Mouse (Mus musculus): Measurements from ENCODE around the gene Kank1. TPM values are rescaled to one million over a fixed set of nuclear protein-coding genes. Genes with fewer than 3 reads are reported as not detected.
"Not testable (repeated sequence)": the region's sequence is repeated elsewhere in the genome, so short reads cannot be mapped to it uniquely, and the experiment has no call there.

Kank1 gene
- polyA plus RNA-seq, 1 experiment from 2014 or later, result 26.6 TPM

DNA sequence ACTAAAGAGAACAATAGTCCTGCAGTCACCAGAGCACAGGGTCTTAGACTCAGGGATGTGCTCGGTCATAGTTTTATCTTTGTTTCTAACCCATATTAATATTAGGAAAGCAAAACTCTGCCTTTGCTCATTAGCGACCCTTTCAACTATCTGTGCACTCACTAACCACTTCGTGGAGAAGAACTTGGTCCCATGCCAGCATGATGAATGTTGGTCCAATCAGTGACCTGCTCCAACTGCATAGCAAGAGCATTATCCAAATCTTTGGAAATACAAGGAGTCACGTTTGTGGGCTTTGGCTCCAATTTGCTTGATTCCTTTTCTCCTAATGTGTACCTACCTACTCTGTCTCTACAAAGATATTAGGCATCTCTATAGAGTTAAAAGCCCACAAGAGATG lies 204.0 kb downstream of the Kank1 start:
- H3K27ac ChIP-seq (replicated peaks), result no peak overlapping the region
- H3K9ac ChIP-seq, result no peak overlapping the region
- H3K4me1 ChIP-seq, result peaks cover 10% of the 10 kb centered on the region
- no peaks in the 10 kb centered on the region for H3K9me3 ChIP-seq (replicated peaks)
- H3K36me3 ChIP-seq, result no peaks in the 10 kb centered on the region
- H3K4me2 ChIP-seq (replicated peaks), result no peak overlapping the region
- no peak for ATAC-seq (ENCODE audit: insufficient number of reproducible peaks, low FRiP score, low TSS enrichment, low read depth)
- H3K4me3 ChIP-seq (replicated peaks), result no peak overlapping the region
- H3K27me3 ChIP-seq, result no peaks in the 10 kb centered on the region
- 70% methylated on average over 4 of the region's 4 CpGs for WGBS

- no peak overlapping the region for H3K9ac ChIP-seq
- no peak overlapping the region for H3K27ac ChIP-seq (replicated peaks)
- WGBS, result 22% methylated on average over 7 of the region's 7 CpGs
- H3K27me3 ChIP-seq, result no peaks in the 10 kb centered on the region; the same call in 1 of the 2 replicates
- H3K4me1 ChIP-seq, result no peaks in the 10 kb centered on the region
- no peaks in the 10 kb centered on the region for H3K9me3 ChIP-seq (replicated peaks)
- H3K36me3 ChIP-seq, result no peaks in the 10 kb centered on the region
- H3K4me2 ChIP-seq (replicated peaks), result no peak overlapping the region
- no peak for ATAC-seq (ENCODE audit: insufficient number of reproducible peaks, low FRiP score, low TSS enrichment, low read depth)
- no peak overlapping the region for H3K4me3 ChIP-seq (replicated peaks)
Measured at GRCm38 (mm10) chr19:25445054-25445453, 208.3 kb downstream of the Kank1 start.

DNA sequence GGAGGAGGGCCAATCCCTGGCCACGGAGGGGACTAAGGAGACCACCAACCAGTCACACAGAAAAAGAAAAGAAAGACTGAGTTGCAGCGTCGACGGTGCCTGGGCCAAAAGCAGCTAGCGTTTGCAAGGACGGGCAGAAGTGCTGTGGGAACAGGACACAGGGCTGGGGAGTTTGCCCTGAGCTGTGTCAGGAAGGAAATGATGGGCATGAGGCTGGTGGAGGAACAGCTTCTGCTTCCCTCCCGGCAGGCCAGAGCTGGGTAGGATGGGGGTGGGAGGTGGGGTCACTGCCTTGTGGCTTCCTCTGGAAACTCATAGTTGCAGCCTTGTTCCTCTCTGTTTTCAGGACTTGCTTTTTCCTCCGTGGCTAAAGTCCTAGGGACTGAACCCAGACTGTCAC lies 209.1 kb downstream of the Kank1 start:
- no peak for ATAC-seq (ENCODE audit: insufficient number of reproducible peaks, low FRiP score, low TSS enrichment, low read depth)
- no peaks in the 10 kb centered on the region for H3K4me1 ChIP-seq
- no peaks in the 10 kb centered on the region for H3K9me3 ChIP-seq (replicated peaks)
- 62% methylated on average over 8 of the region's 8 CpGs for WGBS
- H3K9ac ChIP-seq, result no peak overlapping the region
- no peaks in the 10 kb centered on the region; the same call in 1 of the 2 replicates for H3K27me3 ChIP-seq
- H3K36me3 ChIP-seq, result no peaks in the 10 kb centered on the region
- no peak overlapping the region for H3K4me3 ChIP-seq (replicated peaks)
- H3K4me2 ChIP-seq (replicated peaks), result no peak overlapping the region
- H3K27ac ChIP-seq (replicated peaks), result no peak overlapping the region

DNA sequence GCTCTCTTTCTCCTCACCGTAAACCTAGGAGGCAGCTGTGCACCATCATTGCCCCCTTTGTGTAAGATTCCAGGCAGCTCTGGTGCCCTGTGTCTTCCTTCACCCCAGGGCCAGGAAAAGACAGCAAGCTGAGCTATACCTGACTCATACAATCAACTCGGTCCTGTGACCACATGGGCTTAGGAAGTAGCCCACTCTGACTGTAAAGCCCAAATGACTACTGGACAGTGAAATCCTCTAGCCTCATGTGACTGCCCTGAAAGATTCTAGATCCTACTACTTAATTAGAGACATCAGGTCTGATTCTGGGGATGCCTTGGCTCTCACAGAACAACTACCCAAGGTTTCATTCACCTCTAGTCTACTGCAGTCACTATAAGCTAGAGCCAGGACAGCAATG lies 209.9 kb downstream of the Kank1 start:
- no peaks in the 10 kb centered on the region for H3K36me3 ChIP-seq
- H3K4me2 ChIP-seq (replicated peaks), result no peak overlapping the region
- H3K4me3 ChIP-seq (replicated peaks), result no peak overlapping the region
- H3K4me1 ChIP-seq, result no peaks in the 10 kb centered on the region
- no peaks in the 10 kb centered on the region for H3K9me3 ChIP-seq (replicated peaks)
- WGBS, result 70% methylated on average over 2 of the region's 2 CpGs
- no peak for ATAC-seq (ENCODE audit: insufficient number of reproducible peaks, low FRiP score, low TSS enrichment, low read depth)
- H3K9ac ChIP-seq, result no peak overlapping the region
- H3K27ac ChIP-seq (replicated peaks), result no peak overlapping the region
- H3K27me3 ChIP-seq, result no peaks in the 10 kb centered on the region; the same call in 1 of the 2 replicates

DNA sequence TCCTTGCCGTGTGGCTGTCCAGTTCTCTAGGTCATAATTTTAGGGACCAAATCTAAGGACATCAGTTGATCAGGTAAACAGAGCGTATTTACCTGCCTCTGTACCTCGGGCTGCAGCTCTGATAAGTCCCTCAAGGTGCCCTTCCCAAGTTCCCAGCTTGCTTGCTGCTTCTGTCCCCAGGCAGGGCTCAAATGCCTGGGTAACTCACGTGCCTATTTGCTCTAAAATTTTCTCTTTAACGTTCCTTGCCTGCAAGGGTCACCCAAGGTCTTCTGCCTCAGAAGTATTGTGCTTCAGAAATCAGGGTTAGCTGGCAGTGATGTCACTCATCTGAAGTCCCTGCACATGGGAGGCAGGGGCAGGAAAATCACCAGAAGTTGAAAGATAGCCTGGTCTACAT lies 210.6 kb downstream of the Kank1 start:
- no peak overlapping the region for H3K4me3 ChIP-seq (replicated peaks)
- H3K27me3 ChIP-seq, result no peaks in the 10 kb centered on the region; the same call in 1 of the 2 replicates
- no peaks in the 10 kb centered on the region for H3K4me1 ChIP-seq
- 53% methylated on average over 5 of the region's 5 CpGs for WGBS
- no peak for ATAC-seq (ENCODE audit: insufficient number of reproducible peaks, low FRiP score, low TSS enrichment, low read depth)
- no peak overlapping the region for H3K9ac ChIP-seq
- no peak overlapping the region for H3K4me2 ChIP-seq (replicated peaks)
- H3K27ac ChIP-seq (replicated peaks), result no peak overlapping the region
- no peaks in the 10 kb centered on the region for H3K36me3 ChIP-seq
- H3K9me3 ChIP-seq (replicated peaks), result no peaks in the 10 kb centered on the region

GRCm38 (mm10) chr19:25450869-25451629 lies 214.3 kb downstream of the Kank1 start:
- Histone ChIP-seq H3K4me1 (no peaks in the 10 kb centered on the region), H3K4me2 (replicated peaks) (no peak overlapping the region), H3K9ac (no peak overlapping the region), H3K36me3 (no peaks in the 10 kb centered on the region), H3K9me3 (replicated peaks) (no peaks in the 10 kb centered on the region), H3K27ac (replicated peaks) (no peak overlapping the region), H3K4me3 (replicated peaks) (no peak overlapping the region), H3K27me3 (no peaks in the 10 kb centered on the region; the same call in 1 of the 2 replicates)
- 48% methylated on average over 11 of the region's 11 CpGs for WGBS
- ATAC-seq (ENCODE audit: insufficient number of reproducible peaks, low FRiP score, low TSS enrichment, low read depth), result no peak

DNA sequence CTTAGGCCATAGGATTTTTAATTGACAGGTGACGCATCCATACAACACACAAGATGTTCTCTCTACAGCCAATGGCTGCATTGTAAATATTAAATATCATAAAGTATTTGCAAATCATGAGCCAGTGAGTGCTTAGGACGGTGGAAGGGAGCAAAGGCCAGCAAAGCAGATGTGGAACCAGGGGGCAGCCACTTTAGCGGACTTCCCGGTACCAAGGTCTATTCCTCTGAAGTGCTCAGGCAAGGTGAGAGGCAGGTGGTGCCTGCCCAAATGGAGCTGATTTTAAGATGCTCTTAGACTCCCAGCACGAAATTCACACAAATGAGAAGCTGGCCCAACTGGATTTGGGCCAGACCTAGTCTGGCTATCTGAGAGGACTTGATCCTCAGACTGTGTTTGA lies 216.4 kb downstream of the Kank1 start:
- Histone ChIP-seq H3K4me3 (replicated peaks) (no peak overlapping the region), H3K36me3 (no peaks in the 10 kb centered on the region), H3K4me2 (replicated peaks) (no peak overlapping the region), H3K27ac (replicated peaks) (no peak overlapping the region), H3K27me3 (no peaks in the 10 kb centered on the region), H3K9me3 (replicated peaks) (no peaks in the 10 kb centered on the region), H3K9ac (no peak overlapping the region), H3K4me1 (no peaks in the 10 kb centered on the region)
- ATAC-seq (ENCODE audit: insufficient number of reproducible peaks, low FRiP score, low TSS enrichment, low read depth), result no peak
- 81% methylated on average over 5 of the region's 5 CpGs for WGBS

- 81% methylated on average over 8 of the region's 8 CpGs for WGBS
Measured at GRCm38 (mm10) chr19:25460760-25461159, 224.0 kb downstream of the Kank1 start.

GRCm38 (mm10) chr19:25461553-25462320 lies 225.0 kb downstream of the Kank1 start:
- no peak overlapping the region for H3K9ac ChIP-seq
- H3K9me3 ChIP-seq (replicated peaks), result no peaks in the 10 kb centered on the region
- no peak overlapping the region for H3K27ac ChIP-seq (replicated peaks)
- no peaks in the 10 kb centered on the region for H3K4me1 ChIP-seq
- ATAC-seq (ENCODE audit: insufficient number of reproducible peaks, low FRiP score, low TSS enrichment, low read depth), result no peak
- no peaks in the 10 kb centered on the region for H3K27me3 ChIP-seq
- H3K4me3 ChIP-seq (replicated peaks), result no peak overlapping the region
- H3K4me2 ChIP-seq (replicated peaks), result no peak overlapping the region
- WGBS, result 68% methylated on average over 20 of the region's 20 CpGs
- H3K36me3 ChIP-seq, result no peaks in the 10 kb centered on the region

More at GRCm38 (mm10) chr19:25460760-25461159, 224.0 kb downstream of the Kank1 start:
- no peak for ATAC-seq (ENCODE audit: insufficient number of reproducible peaks, low FRiP score, low TSS enrichment, low read depth)
- no peaks in the 10 kb centered on the region for H3K27me3 ChIP-seq
- no peaks in the 10 kb centered on the region for H3K4me1 ChIP-seq
- H3K9ac ChIP-seq, result no peak overlapping the region
- H3K4me3 ChIP-seq (replicated peaks), result no peak overlapping the region
- no peak overlapping the region for H3K27ac ChIP-seq (replicated peaks)
- H3K4me2 ChIP-seq (replicated peaks), result no peak overlapping the region
- no peaks in the 10 kb centered on the region for H3K36me3 ChIP-seq
- no peaks in the 10 kb centered on the region for H3K9me3 ChIP-seq (replicated peaks)

GRCm38 (mm10) chr19:25475806-25476205 lies 239.0 kb downstream of the Kank1 start:
- ATAC-seq (ENCODE audit: insufficient number of reproducible peaks, low FRiP score, low TSS enrichment, low read depth); H3K4me3 ChIP-seq (replicated peaks); H3K36me3 ChIP-seq; H3K27me3 ChIP-seq; H3K9me3 ChIP-seq (replicated peaks); H3K4me2 ChIP-seq (replicated peaks); H3K9ac ChIP-seq; H3K4me1 ChIP-seq; H3K27ac ChIP-seq (replicated peaks): not testable (repeated sequence)
- WGBS, result 66% methylated on average over 4 of the region's 4 CpGs

DNA sequence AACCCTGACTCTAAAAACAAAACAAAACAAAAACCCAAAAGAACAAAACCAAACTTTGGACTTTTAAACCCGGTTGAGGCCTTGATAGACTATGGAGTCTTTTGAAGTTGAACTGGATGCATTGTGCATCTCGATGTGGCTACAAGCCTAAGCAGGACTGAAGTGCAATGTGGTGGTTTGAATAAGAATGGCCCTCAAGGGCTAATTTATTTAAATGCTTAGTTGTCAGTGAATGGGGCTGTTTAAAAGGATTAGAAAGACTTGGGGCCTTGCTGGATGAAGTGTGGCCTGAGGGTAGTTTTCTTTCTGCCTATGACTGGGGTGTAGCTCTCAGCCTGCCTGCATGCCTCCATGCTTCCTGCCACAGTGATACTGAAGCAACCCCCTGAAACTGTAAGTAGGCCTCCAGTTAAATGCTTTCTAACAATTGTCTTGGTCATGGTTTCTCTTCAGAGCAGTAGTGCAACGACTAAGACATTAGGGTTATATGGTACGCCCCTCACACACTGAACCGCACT lies 242.4 kb downstream of the Kank1 start:
- 65% methylated on average over 5 of the region's 5 CpGs for WGBS
- no peak for ATAC-seq (ENCODE audit: insufficient number of reproducible peaks, low FRiP score, low TSS enrichment, low read depth)

More for the DNA sequence above, 242.4 kb downstream of the Kank1 start:
- Histone ChIP-seq H3K4me2 (replicated peaks) (no peak overlapping the region), H3K9me3 (replicated peaks) (no peaks in the 10 kb centered on the region; the same call in 1 of the 2 replicates), H3K4me3 (replicated peaks) (no peak overlapping the region), H3K36me3 (no peaks in the 10 kb centered on the region), H3K4me1 (no peaks in the 10 kb centered on the region), H3K27ac (replicated peaks) (no peak overlapping the region), H3K9ac (no peak overlapping the region), H3K27me3 (no peaks in the 10 kb centered on the region)
